ENCODE assay signal across 21 mouse cellular contexts in the genomic region with DNA sequence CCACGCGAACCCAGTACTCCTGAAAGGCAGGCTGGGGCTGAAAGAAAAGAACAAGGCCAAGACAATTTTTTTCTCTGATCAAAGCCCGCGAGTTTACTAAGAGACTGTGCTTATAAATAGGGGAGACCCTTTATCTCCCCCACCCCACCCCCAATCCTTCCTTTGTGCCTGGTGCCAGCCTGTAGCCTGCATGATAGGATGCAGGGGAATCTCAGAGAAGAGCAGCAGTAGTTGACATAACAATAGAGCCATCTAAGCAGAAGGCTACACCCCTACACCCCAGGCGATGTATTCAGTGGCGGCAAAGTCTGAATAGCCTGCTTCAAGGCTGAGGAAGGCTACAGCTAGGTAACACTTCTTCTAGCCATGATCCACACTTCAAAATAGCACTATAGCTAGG.
DNase-seq lines count a peak whose midpoint lies in the region; ATAC-seq and TF ChIP-seq lines count a peak whose summit lies in the region.
"Had no signal": no experiment of that assay in that cellular context is flagged by ENCODE, and none has a peak within 500 bp of the region (broad histone marks: within the 10 kb centered on the region; RNA-seq: fewer than 3 reads in every experiment).

No protein-coding gene starts in this region.

- H3K4me2 ChIP-seq in midbrain, embryonic 11.5 days: no peak overlapping the region
- no peak overlapping the region for H3K4me2 ChIP-seq in midbrain, postnatal 0 days (ENCODE audit: low read depth, low read length, poor library complexity, severe bottlenecking)
- H3K4me2 ChIP-seq in forebrain, embryonic 11.5 days (ENCODE audit: low read depth, low read length, severe bottlenecking): no peak overlapping the region
- no peak overlapping the region for H3K4me2 ChIP-seq in midbrain, embryonic 13.5 days (replicated peaks)
- H3K4me2 ChIP-seq in kidney, embryonic 15.5 days: no peak overlapping the region
- H3K4me2 ChIP-seq: neural tube, embryonic 13.5 days had no signal

- no peak overlapping the region for H3K9ac ChIP-seq in midbrain, embryonic 11.5 days (ENCODE audit: low read length)
- H3K9ac ChIP-seq in midbrain, postnatal 0 days (replicated peaks; ENCODE audit: low read length, poor library complexity, severe bottlenecking): no peak overlapping the region
- no peak overlapping the region for H3K9ac ChIP-seq in forebrain, embryonic 11.5 days (ENCODE audit: low read length)
- no peak overlapping the region for H3K9ac ChIP-seq in midbrain, embryonic 13.5 days (replicated peaks)
- H3K9ac ChIP-seq in kidney, embryonic 15.5 days: no peak overlapping the region
- H3K9ac ChIP-seq: liver, postnatal 0 days; neural tube, embryonic 13.5 days had no signal

- no peaks in the 10 kb centered on the region for H3K9me3 ChIP-seq in midbrain, embryonic 11.5 days (ENCODE audit: control insufficient read depth, low read length)
- no peaks in the 10 kb centered on the region for H3K9me3 ChIP-seq in midbrain, postnatal 0 days (ENCODE audit: low read length)
- H3K9me3 ChIP-seq in forebrain, embryonic 11.5 days (ENCODE audit: control insufficient read depth, low read length): no peaks in the 10 kb centered on the region
- H3K9me3 ChIP-seq in midbrain, embryonic 13.5 days: no peaks in the 10 kb centered on the region
- H3K9me3 ChIP-seq in kidney, embryonic 15.5 days (replicated peaks): 0 out of 2 replicates have a peak, but pooled peaks cover 3% of the 10 kb centered on the region
- H3K9me3 ChIP-seq: neural tube, embryonic 13.5 days had no signal

- DNase-seq in midbrain, embryonic 11.5 days (ENCODE audit: low spot score, missing footprints): no peak
- DNase-seq in midbrain, postnatal 0 days (ENCODE audit: low spot score): no peak
- peak; percentile 77 for DNase-seq in ZHBTc4 (ENCODE audit: low read depth, low spot score)
- no peak for DNase-seq in forebrain, embryonic 11.5 days (ENCODE audit: low spot score)
- DNase-seq in layer of hippocampus, adult 18-20 months (ENCODE audit: low spot score in 2 of 2): no peak
- DNase-seq in ovary, postnatal 14 days (ENCODE audit: low spot score): no peak
- DNase-seq: adrenal gland, postnatal 36 days; cerebellum, adult 9-10 months; gastrocnemius, postnatal 36 days; heart, postnatal 10 days; kidney, adult 8-10 months; kidney, postnatal 36 days; liver; liver, postnatal 0 days; lung, postnatal 14 days; right cerebral cortex, postnatal 25 days; thymus, postnatal 25 days had no signal

- TF ChIP-seq CTCF in midbrain, postnatal 0 days (IDR thresholded peaks at IDR 0.05): no peak

- WGBS in midbrain, embryonic 11.5 days: 8% methylated on average over 6 of the region's 6 CpGs
- WGBS in midbrain, postnatal 0 days: 19% methylated on average over 6 of the region's 6 CpGs
- 16% methylated on average over 6 of the region's 6 CpGs for WGBS in forebrain, embryonic 11.5 days
- 7% methylated on average over 6 of the region's 6 CpGs for WGBS in midbrain, embryonic 13.5 days
- 56% methylated on average over 6 of the region's 6 CpGs for WGBS in kidney, embryonic 15.5 days

- H3K27me3 ChIP-seq in midbrain, embryonic 11.5 days (ENCODE audit: control insufficient read depth, insufficient read depth, low read length): no peaks in the 10 kb centered on the region
- no peaks in the 10 kb centered on the region for H3K27me3 ChIP-seq in midbrain, postnatal 0 days (ENCODE audit: insufficient read depth, low read length)
- H3K27me3 ChIP-seq in forebrain, embryonic 11.5 days (ENCODE audit: control insufficient read depth, insufficient read depth, low read length): no peaks in the 10 kb centered on the region
- no peaks in the 10 kb centered on the region for H3K27me3 ChIP-seq in midbrain, embryonic 13.5 days
- H3K27me3 ChIP-seq in kidney, embryonic 15.5 days: no peaks in the 10 kb centered on the region
- H3K27me3 ChIP-seq: neural tube, embryonic 13.5 days had no signal

- peak; percentile 76 for ATAC-seq in midbrain, embryonic 11.5 days (ENCODE audit: low FRiP score)
- ATAC-seq in midbrain, postnatal 0 days (ENCODE audit: low FRiP score): no peak
- ATAC-seq in forebrain, embryonic 11.5 days (replicated peaks; ENCODE audit: low FRiP score): peak; percentile 72
- peak; percentile 37; the same call in 1 of the 2 replicates for ATAC-seq in midbrain, embryonic 13.5 days
- no peak for ATAC-seq in kidney, embryonic 15.5 days (replicated peaks; ENCODE audit: low FRiP score)
- ATAC-seq: inflammation-experienced regulatory T-cells, adult 6 months; liver, postnatal 0 days had no signal

- H3K27ac ChIP-seq in midbrain, embryonic 11.5 days (ENCODE audit: low read depth, low read length): no peak overlapping the region
- no peak overlapping the region for H3K27ac ChIP-seq in midbrain, postnatal 0 days (ENCODE audit: low read depth, low read length)
- no peak overlapping the region for H3K27ac ChIP-seq in forebrain, embryonic 11.5 days (ENCODE audit: low read depth, low read length)
- no peak overlapping the region for H3K27ac ChIP-seq in midbrain, embryonic 13.5 days
- no peak overlapping the region for H3K27ac ChIP-seq in kidney, embryonic 15.5 days
- H3K27ac ChIP-seq: neural tube, embryonic 13.5 days had no signal

- H3K36me3 ChIP-seq in midbrain, embryonic 11.5 days (ENCODE audit: control insufficient read depth, insufficient read depth, low read length): peaks cover 6% of the 10 kb centered on the region
- 0 out of 2 replicates have a peak, but pooled peaks cover 1% of the 10 kb centered on the region for H3K36me3 ChIP-seq in midbrain, postnatal 0 days (ENCODE audit: insufficient read depth, low read length)
- H3K36me3 ChIP-seq in forebrain, embryonic 11.5 days (ENCODE audit: control insufficient read depth, insufficient read depth, low read length): no peaks in the 10 kb centered on the region; the same call in 1 of the 2 replicates
- H3K36me3 ChIP-seq in midbrain, embryonic 13.5 days: peaks cover 30% of the 10 kb centered on the region
- H3K36me3 ChIP-seq in kidney, embryonic 15.5 days: peaks cover 53% of the 10 kb centered on the region

- H3K4me1 ChIP-seq in midbrain, embryonic 11.5 days (ENCODE audit: control insufficient read depth, insufficient read depth, low read length): peaks cover 13% of the 10 kb centered on the region
- no peaks in the 10 kb centered on the region for H3K4me1 ChIP-seq in midbrain, postnatal 0 days (ENCODE audit: insufficient read depth, low read length)
- H3K4me1 ChIP-seq in forebrain, embryonic 11.5 days (replicated peaks; ENCODE audit: control insufficient read depth, insufficient read depth, low read length): peaks cover 6% of the 10 kb centered on the region; the same call in 1 of the 2 replicates
- peaks cover 20% of the 10 kb centered on the region for H3K4me1 ChIP-seq in midbrain, embryonic 13.5 days (replicated peaks)
- H3K4me1 ChIP-seq in kidney, embryonic 15.5 days: no peaks in the 10 kb centered on the region
- H3K4me1 ChIP-seq: neural tube, embryonic 13.5 days had no signal

- H3K4me3 ChIP-seq in midbrain, embryonic 11.5 days (ENCODE audit: low read depth, low read length): no peak overlapping the region
- no peak overlapping the region for H3K4me3 ChIP-seq in midbrain, postnatal 0 days (ENCODE audit: low read depth, low read length)
- H3K4me3 ChIP-seq in forebrain, embryonic 11.5 days (ENCODE audit: low read depth, low read length): no peak overlapping the region
- no peak overlapping the region for H3K4me3 ChIP-seq in midbrain, embryonic 13.5 days (replicated peaks)
- H3K4me3 ChIP-seq in kidney, embryonic 15.5 days (replicated peaks): no peak overlapping the region
- H3K4me3 ChIP-seq: neural tube, embryonic 13.5 days had no signal

Comparison
In these comparisons a context has a peak if more than half of its experiments do, and no peak if none do; other contexts are left out.
1. ATAC-seq: peak in midbrain, embryonic 11.5 days (single experiment), forebrain, embryonic 11.5 days (single experiment) and midbrain, embryonic 13.5 days (single experiment); none in midbrain, postnatal 0 days (single experiment) and kidney, embryonic 15.5 days (single experiment).